Mouse (Mus musculus): ENCODE measurements around the gene Neu3.

DNA sequence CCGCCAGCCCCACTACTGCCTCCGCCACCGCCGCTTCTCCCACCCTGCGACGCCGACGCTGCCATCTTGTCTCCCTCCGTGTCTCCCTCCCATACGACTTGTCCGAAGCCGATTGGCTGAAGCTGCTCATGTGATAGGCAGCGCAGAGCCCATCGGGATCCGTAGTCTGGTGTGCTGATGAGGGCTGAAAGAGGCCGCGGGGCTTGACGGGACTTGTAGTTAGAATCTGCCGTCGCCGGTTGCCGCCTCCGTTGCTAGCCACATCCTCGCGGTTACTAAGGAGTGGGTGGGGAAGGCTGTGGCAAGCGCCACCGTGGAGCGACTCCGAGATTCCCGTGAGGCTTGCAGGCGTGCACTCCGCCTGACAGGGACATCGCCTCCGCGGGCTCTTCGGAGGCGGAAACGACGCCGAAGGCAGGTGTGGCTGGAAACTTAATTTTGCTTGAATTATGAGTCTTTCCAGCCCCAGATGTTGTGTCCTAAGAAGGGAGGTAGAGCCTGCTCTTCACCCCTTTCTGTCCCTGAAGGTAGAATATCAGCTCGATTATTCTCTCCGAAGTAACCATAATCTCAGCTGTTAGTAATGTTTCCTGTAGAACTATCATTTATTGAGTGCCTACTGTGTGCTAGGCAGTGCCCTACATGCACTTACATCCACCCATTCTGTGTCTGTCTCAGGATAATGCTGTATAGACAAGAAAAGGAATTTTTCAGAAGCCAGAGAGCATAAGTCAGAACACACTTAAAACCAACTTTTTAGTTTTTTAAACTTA, 30.8 kb upstream of the Neu3 start, which contains the start of gene Xrra1:
- TF ChIP-seq CTCF (conservative IDR thresholded peaks at IDR 0.05; ENCODE audit: insufficient read depth, insufficient read length, low read depth, low read length) (no peak), POLR2A (IDR thresholded peaks at IDR 0.05; ENCODE audit: low read depth, low read length) (peak; percentile 69)

All from kidney, adult 2 months (tissue).